8 mouse cellular contexts compared by ENCODE assay signal in genomic region chr10:62379808-62380207, GRCm38 (mm10). TPM values are rescaled to one million over a fixed set of nuclear protein-coding genes. Genes with fewer than 3 reads are reported as not detected.
DNase-seq lines count a peak whose midpoint lies in the region; ATAC-seq and TF ChIP-seq lines count a peak whose summit lies in the region.

Hk1 (minus strand) TSS chr10:62379908.

- DNase-seq in gastrocnemius, postnatal 4 days (ENCODE audit: low spot score in 2 of 2): no peak
- no peak for DNase-seq in gastrocnemius, adult 8-10 months (ENCODE audit: low spot score in 2 of 2)
- DNase-seq in Patski (ENCODE audit: low read depth, low spot score): no peak
- no peak for DNase-seq in ovary, postnatal 14 days (ENCODE audit: low spot score)
- DNase-seq in frontal cortex, postnatal 10 days (ENCODE audit: low spot score in 2 of 2): no peak

- 88% methylated on average over 1 of the region's 1 CpGs for WGBS in forebrain, embryonic 15.5 days

- no peak for ATAC-seq in Patski
- ATAC-seq in forebrain, embryonic 15.5 days (replicated peaks): no peak
- ATAC-seq in inflammation-experienced regulatory T-cells, adult 6 months: no peak
- no peak for ATAC-seq in megakaryocyte progenitor cell, adult 5-6 weeks (replicated peaks; ENCODE audit: poor library complexity)

- TF ChIP-seq CTCF in Patski (IDR thresholded peaks at IDR 0.05): no peak

- H3K4me3 ChIP-seq in forebrain, embryonic 15.5 days: no peak within 1 kb of the TSS

- H3K36me3 ChIP-seq in forebrain, embryonic 15.5 days: no peaks in the 10 kb centered on the region

- in situ Hi-C loops in Patski (cut with MboI; ENCODE audit: low pct_unique_long_range_greater_than_20kb): loop anchor here (10.0 kb wide), 2 partner anchors 105 to 195 kb away; no protein-coding TSS in a partner anchor

- no peak within 1 kb of the TSS for H3K4me2 ChIP-seq in forebrain, embryonic 15.5 days (replicated peaks)

- no peaks in the 10 kb centered on the region for H3K27me3 ChIP-seq in Patski
- H3K27me3 ChIP-seq in forebrain, embryonic 15.5 days: no peaks in the 10 kb centered on the region

- no peak within 1 kb of the TSS for H3K27ac ChIP-seq in forebrain, embryonic 15.5 days (replicated peaks)

- no peaks in the 10 kb centered on the region for H3K4me1 ChIP-seq in forebrain, embryonic 15.5 days

- CTCF ChIA-PET in Patski (lab: Charles Lee): interaction anchor here (0.6 to 3.9 kb wide), 2 partner anchors 118 to 191 kb away, joined by 3 to 19 read pairs; no protein-coding TSS in a partner anchor

- H3K9me3 ChIP-seq in forebrain, embryonic 15.5 days: no peaks in the 10 kb centered on the region

- POLR2A ChIA-PET in Patski (lab: Charles Lee): no interaction called here

- H3K9ac ChIP-seq in forebrain, embryonic 15.5 days (replicated peaks): no peak within 1 kb of the TSS

RNA-seq across cellular contexts. Expression of gene Hk1, which starts in this region (rescaled TPM):
- total RNA-seq in gastrocnemius, postnatal 4 days (2021): 10 to 100 TPM; 26.1 to 27.2 TPM
- 1 to 10 TPM; 3.3 to 6.0 (median 5.3) TPM for total RNA-seq in gastrocnemius, adult 8-10 months (2022)
- 240 TPM for polyA plus RNA-seq in Patski (2021)
- 78.9 and 86.2 TPM in 2 replicates for polyA plus RNA-seq in forebrain, embryonic 15.5 days (2015; fragmentation: Nextera tagmentation; extraction: Ambion mirVana)
- 100 to 1,000 TPM in 1 of 3 experiments, 10 to 100 TPM in 2; 64.3 to 101 (median 74.8) TPM for polyA plus RNA-seq in inflammation-experienced regulatory T-cells, adult 6 months (2017; shearing (Covaris generic))
- 30.9 and 37.2 TPM in 2 replicates for total RNA-seq in megakaryocyte progenitor cell, adult 5-6 weeks (2015)
- total RNA-seq in megakaryocyte progenitor cell, adult 5-6 weeks (2017): 86.2 and 116 TPM in 2 replicates
